Mouse (Mus musculus): ENCODE measurements at regions not wholly inside any gene's neighbourhood (a gene's known extent, or its start where the extent isn't known, plus 50 kb on each side); places are given as distances from the start of the nearest gene placed in this dataset.

DNA sequence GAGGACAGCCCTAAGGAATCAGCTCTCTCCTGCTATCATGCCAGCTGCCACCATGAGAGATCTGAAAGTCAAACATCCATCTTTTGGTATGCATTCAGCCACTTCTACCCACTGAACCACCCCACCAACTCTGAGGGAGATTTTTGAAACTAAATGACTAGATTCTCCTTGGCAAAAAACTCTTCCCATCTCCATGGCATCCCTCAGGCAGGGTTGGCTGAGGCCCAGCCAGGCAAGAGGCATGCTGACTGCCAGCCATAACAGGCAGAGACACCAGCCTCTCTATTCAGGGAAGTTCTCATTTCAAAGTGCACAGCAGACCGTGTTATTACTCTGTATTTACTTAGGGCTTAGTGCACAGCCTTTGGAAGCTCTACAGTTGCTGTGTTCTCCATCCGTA, 90.5 kb upstream of the Zdhhc25 start:
- intact Hi-C loops (cut with DNase I; ENCODE audit: low total_unique reads): no loop called here
- no peak for DNase-seq

DNA sequence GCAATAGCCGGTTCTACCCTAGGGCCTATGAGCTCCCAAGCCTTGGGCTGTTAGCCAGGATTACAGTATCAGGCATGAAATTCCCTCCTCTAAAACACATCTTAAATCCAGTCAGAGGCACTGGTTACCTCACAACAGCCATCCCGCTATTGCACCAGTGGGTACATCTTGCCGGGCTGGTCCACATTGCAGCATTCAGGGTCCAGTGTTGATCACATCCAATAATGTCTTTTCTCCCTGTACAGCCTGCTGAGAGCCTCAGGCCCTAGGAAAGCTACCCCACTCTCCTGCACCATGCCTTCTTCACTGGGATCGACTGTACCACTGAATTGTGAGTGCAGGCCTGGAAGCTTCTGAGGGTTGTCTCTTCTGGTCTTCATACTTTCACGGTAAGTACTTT, 86.0 kb upstream of the Zdhhc25 start:
- intact Hi-C loops (cut with DNase I; ENCODE audit: low total_unique reads): no loop called here
- DNase-seq: no peak

DNA sequence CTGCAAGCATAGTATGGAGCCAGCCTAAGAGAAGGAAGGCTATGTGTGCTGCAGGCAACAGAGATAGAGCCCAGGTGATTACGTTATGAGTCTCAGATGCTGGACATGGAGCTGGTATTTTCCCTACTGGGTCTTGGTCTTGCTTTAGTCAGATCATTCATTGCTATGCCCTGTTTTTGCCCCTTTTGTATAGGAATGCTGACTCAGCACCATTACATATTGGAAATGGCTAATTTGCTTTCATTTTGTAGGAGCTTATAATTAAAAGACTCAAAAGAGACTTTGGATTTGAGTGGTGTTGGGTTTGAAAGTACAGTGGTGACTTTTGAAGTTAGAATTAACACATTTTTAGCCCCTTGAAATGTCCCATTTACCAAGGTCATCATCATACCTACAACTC, 68.9 kb upstream of the Zdhhc25 start:
- intact Hi-C loops (cut with DNase I; ENCODE audit: low total_unique reads): no loop called here
- no peak for DNase-seq

DNA sequence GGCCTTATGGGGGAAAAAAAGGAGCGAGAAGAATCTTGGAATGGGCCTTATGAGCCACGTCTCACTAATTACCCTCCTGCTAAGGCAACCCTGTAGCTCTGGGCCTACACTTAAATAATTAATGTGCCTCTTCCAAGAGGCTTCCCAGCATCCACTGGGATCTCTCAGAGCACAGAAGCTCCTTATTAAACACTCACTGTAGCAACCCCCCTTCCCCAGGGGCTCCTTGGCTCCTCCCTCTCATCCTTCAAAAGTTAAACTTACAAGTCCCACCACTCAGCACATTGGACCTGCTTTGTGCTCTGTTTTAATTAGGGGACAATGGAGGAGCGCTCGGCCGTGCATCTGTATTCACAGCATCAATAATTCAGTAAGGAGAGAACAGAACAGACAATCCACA, 68.1 kb upstream of the Zdhhc25 start:
- no peak for DNase-seq
- intact Hi-C loops (cut with DNase I; ENCODE audit: low total_unique reads): no loop called here

DNA sequence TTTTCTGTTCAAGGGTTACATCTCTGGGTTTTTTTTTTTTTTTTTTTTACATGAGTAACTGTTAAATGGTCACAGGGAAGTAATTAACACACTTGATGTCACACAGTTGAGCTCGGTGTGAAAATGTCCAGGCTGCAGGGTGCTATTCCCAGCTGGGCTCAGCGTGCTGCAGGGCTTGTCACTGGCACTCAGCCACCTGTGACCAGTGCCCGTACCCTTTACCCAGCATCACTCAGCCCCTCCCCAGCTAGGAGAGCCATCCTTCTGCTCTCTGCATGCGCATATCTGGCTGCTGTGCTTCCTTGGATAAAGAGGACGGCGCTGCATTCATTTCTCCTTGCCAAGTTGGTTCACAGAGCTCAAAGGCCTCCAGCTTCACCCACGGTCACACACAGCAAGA, 66.7 kb upstream of the Zdhhc25 start:
- DNase-seq: no peak
- intact Hi-C loops (cut with DNase I; ENCODE audit: low total_unique reads): no loop called here

DNA sequence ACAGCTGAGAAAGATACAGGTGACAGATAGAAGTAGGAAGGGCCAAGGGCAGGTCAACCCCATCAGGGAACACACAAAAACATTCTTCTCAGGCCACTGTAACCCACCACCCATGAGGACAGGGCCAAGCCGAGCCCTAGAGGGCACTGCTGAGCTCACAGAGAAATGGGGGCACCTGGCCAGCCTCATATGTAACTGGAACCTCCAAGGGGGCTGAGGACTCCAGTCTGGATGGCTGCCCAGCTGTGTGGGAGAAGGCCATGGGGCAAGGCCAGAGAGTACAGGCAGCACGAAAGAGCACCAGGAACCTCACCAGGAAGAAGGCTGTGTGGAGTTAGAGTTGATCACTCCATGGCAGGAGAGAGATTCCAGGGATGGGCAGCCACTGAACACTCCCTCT, 64.6 kb upstream of the Zdhhc25 start:
- peak; percentile 22 for DNase-seq
- intact Hi-C loops (cut with DNase I; ENCODE audit: low total_unique reads): no loop called here

DNA sequence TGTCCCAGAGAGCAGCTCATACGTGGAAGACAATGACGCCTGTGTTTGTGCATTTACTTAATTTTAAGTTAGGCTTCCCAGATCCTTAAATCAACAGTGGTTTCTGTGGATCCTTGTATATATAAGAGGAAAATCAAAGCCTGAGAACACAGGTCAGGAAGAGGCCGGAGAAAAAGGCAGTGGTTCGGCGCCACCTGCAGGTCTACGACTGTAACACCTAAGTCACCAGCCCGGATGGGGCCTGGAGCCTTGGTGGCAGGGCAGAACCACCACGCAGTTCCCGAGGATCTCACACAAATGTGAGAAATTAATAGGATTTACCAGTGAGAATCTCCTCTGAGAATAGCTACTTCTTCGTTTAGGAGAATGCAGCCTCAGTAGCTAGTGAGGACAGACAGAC, 62.9 kb upstream of the Zdhhc25 start:
- intact Hi-C loops (cut with DNase I; ENCODE audit: low total_unique reads): no loop called here
- DNase-seq: no peak

DNA sequence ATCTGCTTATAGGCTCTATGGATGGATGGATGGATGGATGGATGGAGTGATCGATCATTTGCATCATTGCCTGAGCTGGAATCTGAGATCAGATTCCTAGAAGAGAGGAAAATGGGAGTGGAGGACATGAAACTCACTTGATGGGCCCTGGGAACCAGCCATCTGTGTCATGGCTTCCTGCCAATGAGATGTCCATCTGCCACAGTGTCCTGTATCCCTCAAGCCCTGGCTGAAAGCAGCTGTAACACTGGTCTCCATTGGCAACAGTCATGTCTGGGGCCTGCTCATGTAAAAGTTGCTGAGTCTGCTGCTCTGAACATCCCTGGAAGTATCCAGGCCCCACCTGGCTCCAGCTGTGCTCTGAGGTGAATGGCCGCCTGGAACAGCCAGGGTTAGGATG, 57.5 kb upstream of the Zdhhc25 start:
- no peak for DNase-seq
- intact Hi-C loops (cut with DNase I; ENCODE audit: low total_unique reads): no loop called here

DNA sequence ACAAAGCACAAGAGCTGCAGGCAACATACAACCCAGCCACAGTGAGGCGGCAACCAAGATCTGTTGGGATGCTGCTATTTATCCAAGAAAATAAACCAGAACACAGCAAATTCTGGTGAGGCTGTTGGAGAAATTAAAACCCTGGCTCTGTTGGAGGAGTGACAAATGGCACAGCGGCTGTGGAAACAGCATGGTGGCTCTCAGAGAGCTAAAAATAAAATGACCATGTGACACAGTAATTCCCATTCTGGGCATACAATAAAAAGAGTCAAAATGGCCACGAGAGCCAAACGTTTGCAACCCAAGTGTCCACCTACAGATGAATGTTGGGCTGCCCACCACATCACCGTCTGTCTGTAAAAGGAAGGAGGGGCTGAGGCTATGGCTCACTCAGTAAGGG, 55.9 kb upstream of the Zdhhc25 start:
- intact Hi-C loops (cut with DNase I; ENCODE audit: low total_unique reads): no loop called here
- no peak for DNase-seq

DNA sequence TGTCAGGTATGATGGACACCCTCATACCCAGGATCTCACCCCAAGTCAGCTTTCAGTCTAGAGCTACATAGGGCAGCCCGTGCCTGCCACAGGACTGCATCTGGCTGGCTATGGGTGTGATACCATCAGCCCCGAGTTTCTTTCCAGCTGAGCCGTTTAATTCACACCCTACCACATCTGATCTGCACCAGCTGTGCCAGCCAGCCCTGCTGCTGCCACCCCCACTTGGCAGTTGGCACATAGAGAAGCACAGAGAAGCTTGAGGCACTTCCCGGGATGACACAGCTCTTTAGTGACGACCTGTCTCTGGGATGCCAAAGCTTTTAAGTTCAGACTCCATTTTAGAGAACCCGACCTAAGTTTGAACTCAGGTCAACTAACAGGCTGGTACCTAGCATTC, 51.8 kb upstream of the Zdhhc25 start:
- no peak for DNase-seq
- intact Hi-C loops (cut with DNase I; ENCODE audit: low total_unique reads): no loop called here

All from gastrocnemius, postnatal 14 days (tissue).